Mouse (Mus musculus): Measurements from ENCODE around the gene Mast4.

DNA sequence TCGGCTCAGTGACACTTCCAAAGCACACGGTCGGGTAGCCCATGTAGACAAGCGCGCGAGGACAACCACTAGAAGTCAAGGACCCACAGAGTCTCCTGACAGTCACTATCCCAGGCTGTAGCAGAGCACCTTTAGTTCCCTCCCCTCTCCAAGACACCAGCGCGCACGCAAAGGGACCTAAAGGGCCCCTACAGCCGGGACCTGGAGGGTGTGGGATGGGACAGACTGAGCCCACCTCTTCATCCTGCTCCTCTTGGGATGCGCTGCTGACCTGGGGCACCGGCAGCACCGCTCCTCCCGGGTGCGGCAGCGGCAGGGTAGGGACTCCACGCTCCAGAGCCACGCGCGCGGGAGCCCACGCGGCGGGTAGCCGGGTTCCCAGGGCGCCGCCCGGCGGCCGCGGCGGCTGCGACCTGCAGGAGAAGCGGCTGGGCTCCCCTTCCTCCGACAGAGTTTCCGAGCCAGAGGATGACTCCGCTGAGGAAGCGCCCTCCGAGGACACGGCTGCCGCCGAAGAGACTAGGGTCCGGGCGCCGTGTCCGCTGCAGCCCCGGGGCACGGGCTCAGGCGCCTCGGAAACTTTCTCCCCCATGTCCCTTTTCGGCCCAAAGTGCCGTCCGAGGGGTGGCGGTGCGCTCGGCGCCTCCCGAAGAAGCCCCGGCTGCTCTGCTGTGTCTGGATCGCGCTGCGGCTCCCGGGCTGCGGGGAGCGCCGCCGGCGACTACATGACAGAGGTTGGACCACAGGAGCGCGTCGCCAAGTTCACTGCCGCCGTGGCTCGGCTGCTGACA lies 501 bp downstream of the Mast4 start:
- no peak for TF ChIP-seq POLR2A (IDR thresholded peaks at IDR 0.05; ENCODE audit: low read depth, low read length)
- no peak for TF ChIP-seq CTCF (IDR thresholded peaks at IDR 0.05; ENCODE audit: borderline replicate concordance, insufficient read depth, low read length)
